Mouse (Mus musculus): ENCODE measurements around the gene Arpc1b.
"Not testable (repeated sequence)": the region's sequence is repeated elsewhere in the genome, so short reads cannot be mapped to it uniquely, and the experiment has no call there.

Arpc1b gene

DNA sequence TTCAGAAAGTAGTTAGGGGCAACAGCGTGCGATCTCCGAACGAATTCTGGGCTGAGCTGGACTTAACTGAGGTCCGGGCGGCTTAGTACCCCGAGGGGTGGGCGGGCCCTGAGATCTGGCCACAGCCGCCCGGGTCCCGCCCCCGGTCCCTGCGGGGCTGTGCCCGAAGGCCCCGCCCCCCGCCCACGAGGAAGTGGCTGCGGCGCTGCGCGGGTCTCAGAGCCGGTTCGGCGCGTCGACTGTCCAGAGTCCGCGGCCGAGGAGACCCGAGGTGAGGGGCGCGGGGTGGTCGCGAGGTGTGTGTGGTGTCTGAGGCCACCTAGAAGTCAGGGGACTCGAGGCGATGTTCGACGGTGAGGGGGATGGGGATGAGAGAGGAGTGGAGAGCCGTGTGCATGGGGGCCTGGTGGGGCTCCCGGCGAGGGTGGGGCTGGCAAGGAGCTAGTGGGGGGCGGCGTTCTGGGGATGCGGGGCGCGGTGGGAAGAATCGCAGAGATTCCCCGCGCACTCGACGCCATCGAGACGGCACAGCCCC is at the start of gene Arpc1b:
TSS of gene Arpc1b (plus strand) at position 145 of the 535 bp plus-strand sequence.
- DNase-seq (ENCODE audit: low read depth, low spot score): peak; percentile 38

- no peak for DNase-seq (ENCODE audit: low read depth, low spot score)
Observed at GRCm38 (mm10) chr5:145064765-145065340, 49.2 kb upstream of the Arpc1b start.

- DNase-seq (ENCODE audit: low read depth, low spot score): no peak
Observed at GRCm38 (mm10) chr5:145068863-145069262, 45.2 kb upstream of the Arpc1b start.

DNA sequence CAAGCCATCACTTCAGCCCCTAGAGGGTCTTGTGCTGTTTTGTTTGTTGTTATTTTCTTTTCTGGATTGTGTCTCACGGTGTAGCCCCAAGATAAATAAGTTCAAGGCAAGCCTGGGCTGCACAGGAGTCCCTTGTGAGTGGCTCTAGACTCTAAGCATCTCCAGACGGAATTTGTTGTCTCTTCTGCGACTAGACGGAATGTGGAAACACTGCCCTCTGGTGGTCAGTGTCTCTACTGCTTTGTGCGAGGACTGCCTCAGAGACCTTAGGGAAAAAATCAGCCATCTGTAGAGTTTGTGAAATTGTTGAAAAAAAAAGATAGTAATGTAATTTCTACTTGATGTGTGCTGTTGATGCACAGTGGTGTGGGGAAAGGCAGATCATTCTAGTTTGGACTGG is 44.3 kb upstream of the Arpc1b start:
- peak; percentile 73 for DNase-seq (ENCODE audit: low read depth, low spot score)

- no peak for DNase-seq (ENCODE audit: low read depth, low spot score)
Observed at GRCm38 (mm10) chr5:145071342-145071741, 42.7 kb upstream of the Arpc1b start.

- no peak for DNase-seq (ENCODE audit: low read depth, low spot score)
Observed at GRCm38 (mm10) chr5:145075081-145075480, 38.9 kb upstream of the Arpc1b start.

DNA sequence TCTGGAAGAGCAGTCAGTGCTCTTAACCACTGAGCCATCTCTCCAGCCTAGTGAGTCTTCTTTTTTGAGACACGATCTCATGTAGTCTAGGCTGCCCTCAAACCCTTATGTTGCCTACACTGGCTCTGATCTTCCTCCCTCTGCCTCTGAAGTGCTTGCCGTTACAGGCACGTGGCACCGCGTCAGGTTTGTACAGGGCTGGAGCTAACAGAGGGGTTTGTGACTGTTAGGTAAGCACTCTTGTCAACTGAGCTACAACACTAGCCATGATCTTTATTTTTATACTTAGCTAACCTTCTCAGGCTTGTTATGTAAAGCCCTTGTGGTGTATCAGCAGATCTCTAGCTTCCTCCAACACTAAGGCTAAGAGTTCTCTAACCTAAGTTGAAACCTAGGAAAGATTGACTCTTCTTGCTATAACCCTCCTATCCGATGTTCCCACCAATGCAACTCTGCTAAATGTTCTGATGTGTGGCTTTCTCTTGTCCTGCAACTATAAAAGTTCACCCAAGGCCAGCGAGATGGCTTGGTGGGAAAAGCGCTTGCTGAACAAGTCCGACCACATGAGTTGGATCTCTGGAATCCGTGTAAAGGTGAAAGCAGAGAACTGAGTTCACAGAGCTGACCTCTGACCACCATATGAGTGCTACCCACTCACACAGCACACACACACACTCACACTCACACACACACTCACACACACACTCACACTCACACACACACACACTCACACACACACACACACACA is 32.0 kb upstream of the Arpc1b start:
- DNase-seq (ENCODE audit: low read depth, low spot score): no peak

GRCm38 (mm10) chr5:145083201-145083600 is 30.8 kb upstream of the Arpc1b start:
- not testable (repeated sequence) for DNase-seq (ENCODE audit: low read depth, low spot score)

- DNase-seq (ENCODE audit: low read depth, low spot score): peak; percentile 92
Observed at GRCm38 (mm10) chr5:145083632-145084451, 30.2 kb upstream of the Arpc1b start, which contains the start of the genes Arpc1a and Kpna7. Gene Arpc1a, plus strand, starts transcription at chr5:145083830. Gene Kpna7, minus strand, starts transcription at chr5:145084030.

DNA sequence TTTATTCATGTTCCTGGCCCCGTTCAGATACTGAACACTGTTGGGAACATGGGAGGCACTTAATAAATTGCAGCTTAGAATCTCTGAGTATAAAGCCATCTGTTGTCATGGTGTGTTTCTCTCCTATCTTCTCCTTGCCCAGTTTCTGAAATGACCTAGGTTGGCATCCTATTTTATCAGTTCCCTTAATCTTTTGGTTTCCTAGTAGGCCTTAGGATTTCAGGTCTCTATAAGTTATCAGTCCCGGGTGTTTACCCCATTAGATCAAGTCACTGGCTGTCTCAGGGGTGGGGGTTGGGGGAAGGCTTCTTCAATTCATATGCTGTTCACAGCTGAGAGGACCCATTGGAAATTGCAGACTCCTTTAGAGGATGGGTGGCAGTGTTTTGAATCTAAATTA is 29.2 kb upstream of the Arpc1b start:
- no peak for DNase-seq (ENCODE audit: low read depth, low spot score)

- DNase-seq (ENCODE audit: low read depth, low spot score): no peak
Observed at GRCm38 (mm10) chr5:145088186-145088585, 25.8 kb upstream of the Arpc1b start.

DNA sequence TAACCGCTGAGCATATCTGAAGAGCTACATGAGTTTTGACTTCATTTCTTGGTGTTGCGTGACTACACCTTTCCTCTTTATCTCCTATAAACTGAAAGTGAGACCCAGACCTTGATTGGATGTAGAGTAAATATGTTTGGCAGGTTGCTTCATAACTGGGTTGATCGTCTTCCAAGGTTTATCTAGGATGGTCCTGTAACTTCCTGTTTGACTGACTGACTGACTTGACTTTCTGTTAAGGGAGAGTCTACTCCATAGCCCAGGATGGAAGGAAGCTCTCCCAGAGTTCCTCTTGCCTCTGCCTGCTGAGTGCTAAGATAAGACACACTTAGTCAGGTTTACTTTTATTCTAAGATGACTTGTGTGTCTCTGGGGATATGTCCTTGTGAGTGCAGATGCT is 24.1 kb upstream of the Arpc1b start:
- no peak for DNase-seq (ENCODE audit: low read depth, low spot score)

GRCm38 (mm10) chr5:145096195-145096594 is 17.8 kb upstream of the Arpc1b start:
- DNase-seq (ENCODE audit: low read depth, low spot score): no peak

DNA sequence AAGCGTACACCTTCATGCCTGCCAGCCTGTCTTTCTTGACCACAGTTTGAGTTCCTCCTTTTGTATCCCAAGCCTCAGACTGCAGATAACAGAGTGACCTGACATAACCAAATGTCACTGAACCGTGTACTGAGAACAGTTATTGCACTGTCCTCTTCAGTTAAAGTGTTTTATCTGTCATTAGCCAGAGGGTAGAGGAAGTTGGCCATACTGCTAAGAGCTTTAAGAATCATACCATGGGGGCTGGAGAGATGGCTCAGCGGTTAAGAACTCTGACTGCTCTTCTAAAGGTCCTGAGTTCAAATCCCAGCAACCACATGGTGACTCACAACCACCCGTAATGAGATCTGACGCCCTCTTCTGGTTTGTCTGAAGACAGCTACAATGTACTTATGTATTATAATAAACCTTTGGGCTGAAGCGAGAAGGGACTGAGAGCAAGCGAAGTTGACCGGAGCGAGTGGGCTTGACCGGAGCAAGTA is 15.6 kb upstream of the Arpc1b start:
- DNase-seq (ENCODE audit: low read depth, low spot score): no peak

DNA sequence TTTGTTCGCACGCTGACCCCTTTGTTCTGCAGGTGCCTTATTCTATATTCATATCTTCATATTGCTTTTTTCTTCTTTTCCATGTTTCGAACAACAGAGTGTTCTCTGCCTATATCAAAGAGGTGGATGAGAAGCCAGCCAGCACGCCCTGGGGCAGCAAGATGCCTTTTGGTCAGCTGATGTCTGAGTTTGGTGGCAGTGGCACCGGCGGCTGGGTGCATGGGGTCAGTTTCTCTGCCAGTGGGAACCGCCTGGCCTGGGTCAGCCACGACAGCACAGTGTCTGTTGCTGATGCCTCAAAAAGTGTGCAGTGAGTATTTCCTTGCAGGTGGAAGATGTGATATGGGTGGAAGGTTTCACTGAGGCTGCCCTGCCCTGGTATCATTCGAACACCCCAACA is 13.1 kb upstream of the Arpc1b start:
- no peak for DNase-seq (ENCODE audit: low read depth, low spot score)

- not testable (repeated sequence) for DNase-seq (ENCODE audit: low read depth, low spot score)
Observed at GRCm38 (mm10) chr5:145101451-145101850, 12.6 kb upstream of the Arpc1b start.

DNA sequence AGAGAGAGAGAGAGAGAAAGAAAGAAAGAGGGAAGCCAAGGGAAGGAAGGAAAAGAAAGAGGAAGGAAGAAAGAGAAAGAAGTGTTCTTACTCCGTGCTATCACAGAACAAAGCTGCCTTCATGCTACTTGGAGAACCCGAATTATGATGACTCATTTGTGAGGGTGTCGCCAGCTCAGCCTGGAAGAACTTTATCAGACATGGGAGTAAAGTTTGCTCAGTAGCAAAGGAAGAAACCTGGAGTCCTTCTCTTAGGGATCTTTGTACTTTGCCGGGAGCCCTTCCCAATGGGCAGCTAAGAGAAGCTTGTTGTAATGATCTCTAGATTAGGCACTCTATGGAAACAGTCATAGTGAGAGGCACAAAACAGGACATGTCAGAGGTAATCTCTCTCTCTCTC is 11.3 kb upstream of the Arpc1b start:
- no peak for DNase-seq (ENCODE audit: low read depth, low spot score)

DNA sequence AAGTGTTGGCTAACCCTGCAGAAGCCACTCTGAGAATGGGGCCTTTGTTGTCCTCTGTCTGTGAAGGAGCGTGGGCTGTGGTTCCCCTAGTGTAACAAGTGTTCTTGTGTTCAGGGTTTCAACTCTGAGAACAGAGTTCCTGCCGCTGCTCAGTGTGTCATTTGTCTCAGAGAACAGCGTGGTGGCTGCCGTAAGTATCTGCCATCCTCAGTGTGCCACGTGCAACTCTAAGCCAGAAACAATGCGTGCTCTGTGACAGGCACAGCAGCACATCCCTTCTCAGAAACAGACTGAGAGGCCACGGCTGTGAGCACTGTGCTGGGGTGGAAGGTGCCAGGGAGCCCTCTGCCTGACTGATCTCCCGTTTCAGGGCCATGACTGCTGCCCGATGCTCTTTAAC is 9.7 kb upstream of the Arpc1b start:
- DNase-seq (ENCODE audit: low read depth, low spot score): no peak

DNA sequence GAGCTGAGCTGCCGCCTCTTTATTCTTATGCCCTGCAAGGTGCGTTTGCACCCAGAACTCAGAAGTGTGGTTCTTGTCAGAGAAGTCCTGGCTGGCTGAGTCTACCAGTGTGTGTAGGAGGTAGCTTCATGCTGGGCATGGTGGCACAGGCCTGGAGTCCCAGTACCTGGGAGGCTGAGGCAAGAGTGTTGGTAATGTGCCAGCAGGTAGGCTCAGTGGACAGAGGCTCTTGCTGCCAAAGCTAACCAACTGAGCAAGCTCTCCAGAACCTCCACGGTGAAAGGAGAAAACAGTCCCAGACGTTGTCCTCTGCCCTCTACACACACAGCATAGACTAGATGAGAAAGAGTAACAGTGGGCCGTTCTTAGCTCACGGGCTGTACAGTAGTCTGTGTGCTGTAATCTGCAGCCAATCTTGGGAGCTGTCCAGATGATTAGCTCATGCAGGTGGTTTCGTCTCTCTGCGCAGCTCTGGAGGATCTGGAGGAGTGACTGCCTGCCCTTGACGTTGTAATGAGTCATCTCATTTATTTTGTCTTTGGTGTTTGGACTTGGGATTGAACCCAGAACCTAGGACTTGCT is 8.2 kb upstream of the Arpc1b start:
- no peak for DNase-seq (ENCODE audit: low read depth, low spot score)

- DNase-seq (ENCODE audit: low read depth, low spot score): no peak
Observed at GRCm38 (mm10) chr5:145110401-145110800, 3.6 kb upstream of the Arpc1b start.

- no peak for DNase-seq (ENCODE audit: low read depth, low spot score)
Observed at GRCm38 (mm10) chr5:145112566-145112965, 1.4 kb upstream of the Arpc1b start.

GRCm38 (mm10) chr5:145113416-145113815 is 599 bp upstream of the Arpc1b start:
- DNase-seq (ENCODE audit: low read depth, low spot score): no peak
